Mouse (Mus musculus) bone marrow macrophage, adult 2 months (primary cell): Measurements from ENCODE around the gene Gstp3.

ENCODE experiments used
- CTCF ChIP-seq: IDR thresholded peaks from 2 replicates; pipeline ENCODE4 v1.5.1; 2012; ENCODE audit warnings: low read depth, mild to moderate bottlenecking, low read length, moderate library complexity
- POLR2A ChIP-seq: IDR thresholded peaks from 2 replicates; pipeline ENCODE4 v1.6.1; 2012; ENCODE audit warnings: mild to moderate bottlenecking, low read depth, low read length, borderline replicate concordance

GRCm38 (mm10) chr19:4023185-4023584, 36.2 kb downstream of the Gstp3 start:
- TF ChIP-seq CTCF (no peak), POLR2A (no peak)
